Comparison of ENCODE assay signal across 20 mouse cellular contexts in genomic region chr16:91353177-91353576, GRCm38 (mm10). TPM values are rescaled to one million over a fixed set of nuclear protein-coding genes. Genes with fewer than 3 reads are reported as not detected.
DNase-seq lines count a peak whose midpoint lies in the region; ATAC-seq and TF ChIP-seq lines count a peak whose summit lies in the region.
"Had no signal": no experiment of that assay in that cellular context is flagged by ENCODE, and none has a peak within 500 bp of the region (broad histone marks: within the 10 kb centered on the region; RNA-seq: fewer than 3 reads in every experiment).

No protein-coding gene starts in this region.

- no peak overlapping the region for H3K27ac ChIP-seq in kidney, embryonic 15.5 days
- H3K27ac ChIP-seq in embryonic fibroblast, embryonic 13.5 days (ENCODE audit: insufficient read depth, low read length), result peak overlapping the region; percentile 76
- H3K27ac ChIP-seq in liver, embryonic 14.5 days, result peak overlapping the region; percentile 96
- no peak overlapping the region for H3K27ac ChIP-seq in stomach, embryonic 15.5 days
- H3K27ac ChIP-seq: hindbrain, embryonic 13.5 days; limb, embryonic 10.5 days; lung, embryonic 15.5 days; neural tube, embryonic 13.5 days had no signal

- TF ChIP-seq CTCF in embryonic fibroblast, embryonic 13.5 days (IDR thresholded peaks at IDR 0.05; ENCODE audit: borderline replicate concordance, insufficient read depth, low read length), result no peak
- TF ChIP-seq CTCF in liver, embryonic 14.5 days (IDR thresholded peaks at IDR 0.05; ENCODE audit: low read depth), result no peak

- H3K4me1 ChIP-seq in kidney, embryonic 15.5 days, result 0 out of 2 replicates have a peak, but pooled peaks cover 7% of the 10 kb centered on the region
- H3K4me1 ChIP-seq in embryonic fibroblast, embryonic 13.5 days (ENCODE audit: control insufficient read depth, insufficient read depth, low read length), result peaks cover 10% of the 10 kb centered on the region; the same call in 1 of the 2 replicates
- H3K4me1 ChIP-seq in liver, embryonic 14.5 days (replicated peaks; ENCODE audit: control insufficient read depth in 2 of 2, insufficient read depth in 2 of 2, low read length in 1 of 2), result peaks cover 26 to 40% of the 10 kb centered on the region in 2 experiments
- H3K4me1 ChIP-seq in stomach, embryonic 15.5 days, result no peaks in the 10 kb centered on the region
- H3K4me1 ChIP-seq: limb, embryonic 10.5 days; lung, embryonic 15.5 days had no signal

- H3K4me3 ChIP-seq in kidney, embryonic 15.5 days (replicated peaks), result no peak overlapping the region
- H3K4me3 ChIP-seq in embryonic fibroblast, embryonic 13.5 days (ENCODE audit: insufficient read depth, low read length), result no peak overlapping the region
- peak overlapping the region; percentile 26 to 44; a peak in 3 of 4 replicates for H3K4me3 ChIP-seq in liver, embryonic 14.5 days (ENCODE audit: insufficient read depth in 1 of 2, low read depth in 2 of 2, low read length in 2 of 2)
- H3K4me3 ChIP-seq in stomach, embryonic 15.5 days (replicated peaks), result no peak overlapping the region
- H3K4me3 ChIP-seq: hindbrain, embryonic 13.5 days; limb, embryonic 10.5 days; lung, embryonic 15.5 days; neural tube, embryonic 13.5 days had no signal

- WGBS in kidney, embryonic 15.5 days, result 85% methylated on average over 6 of the region's 6 CpGs
- 48% methylated on average over 6 of the region's 6 CpGs for WGBS in liver, embryonic 14.5 days (ENCODE audit: insufficient replicate concordance)
- 78% methylated on average over 6 of the region's 6 CpGs for WGBS in stomach, embryonic 15.5 days

- no peak for DNase-seq in kidney, adult 18-20 months
- DNase-seq in liver, embryonic 14.5 days (ENCODE audit: low read depth in 3 of 3, low spot score in 3 of 3), result no peak
- DNase-seq in right cerebral cortex, adult 18-20 months, result no peak
- no peak for DNase-seq in adrenal gland, adult 18-20 months (ENCODE audit: low spot score in 2 of 2)
- no peak for DNase-seq in urinary bladder, adult 2 months (ENCODE audit: low spot score)
- DNase-seq: cerebellum, adult 8-10 months; gastrocnemius, postnatal 36 days; kidney, adult 11 months; kidney, postnatal 4 days had no signal

- H3K4me2 ChIP-seq in kidney, embryonic 15.5 days, result no peak overlapping the region
- H3K4me2 ChIP-seq in liver, embryonic 14.5 days (ENCODE audit: low read depth), result peak overlapping the region; percentile 75
- H3K4me2 ChIP-seq in stomach, embryonic 15.5 days, result no peak overlapping the region
- H3K4me2 ChIP-seq: hindbrain, embryonic 13.5 days; lung, embryonic 15.5 days; neural tube, embryonic 13.5 days had no signal

- TF ChIP-seq POLR2A in embryonic fibroblast, embryonic 13.5 days (IDR thresholded peaks at IDR 0.05; ENCODE audit: low read depth, low read length), result no peak

- H3K27me3 ChIP-seq in kidney, embryonic 15.5 days, result peaks cover 62% of the 10 kb centered on the region
- no peaks in the 10 kb centered on the region for H3K27me3 ChIP-seq in liver, embryonic 14.5 days (ENCODE audit: control insufficient read depth, insufficient read depth, low read length)
- peaks cover 8% of the 10 kb centered on the region; the same call in 1 of the 2 replicates for H3K27me3 ChIP-seq in stomach, embryonic 15.5 days (replicated peaks)

- TF ChIP-seq EP300 in liver, embryonic 14.5 days (IDR thresholded peaks at IDR 0.05; ENCODE audit: low read depth), result no peak

- 0 out of 2 replicates have a peak, but pooled peaks have one; percentile 57 for ATAC-seq in kidney, embryonic 15.5 days (replicated peaks; ENCODE audit: low FRiP score)
- peak; percentile 76 for ATAC-seq in liver, embryonic 14.5 days (ENCODE audit: insufficient read depth)
- peak; percentile 65; the same call in 1 of the 2 replicates for ATAC-seq in stomach, embryonic 15.5 days (ENCODE audit: insufficient read depth, low FRiP score, low read depth)

- no peak overlapping the region for H3K9ac ChIP-seq in kidney, embryonic 15.5 days
- peak overlapping the region; percentile 71 for H3K9ac ChIP-seq in liver, embryonic 14.5 days (replicated peaks)
- no peak overlapping the region for H3K9ac ChIP-seq in stomach, embryonic 15.5 days
- H3K9ac ChIP-seq: hindbrain, embryonic 13.5 days; lung, embryonic 15.5 days; neural tube, embryonic 13.5 days had no signal

- H3K9me3 ChIP-seq in kidney, embryonic 15.5 days (replicated peaks), result no peaks in the 10 kb centered on the region
- no peaks in the 10 kb centered on the region for H3K9me3 ChIP-seq in liver, embryonic 14.5 days (ENCODE audit: control insufficient read depth, low read length)
- no peaks in the 10 kb centered on the region for H3K9me3 ChIP-seq in stomach, embryonic 15.5 days
- H3K9me3 ChIP-seq: hindbrain, embryonic 13.5 days; limb, embryonic 10.5 days; lung, embryonic 15.5 days; neural tube, embryonic 13.5 days had no signal

- H3K36me3 ChIP-seq in kidney, embryonic 15.5 days, result no peaks in the 10 kb centered on the region
- no peaks in the 10 kb centered on the region for H3K36me3 ChIP-seq in liver, embryonic 14.5 days (replicated peaks; ENCODE audit: control insufficient read depth, insufficient read depth, low read depth)
- H3K36me3 ChIP-seq in stomach, embryonic 15.5 days, result no peaks in the 10 kb centered on the region
- H3K36me3 ChIP-seq: hindbrain, embryonic 13.5 days; limb, embryonic 10.5 days; lung, embryonic 15.5 days; neural tube, embryonic 13.5 days had no signal

RNA-seq across cellular contexts. Expression of gene Ifnar2, which starts 19.4 kb away (rescaled TPM):
- 50.5 and 51.8 TPM in 2 replicates for polyA plus RNA-seq in kidney, embryonic 15.5 days (2015; fragmentation: Nextera tagmentation; extraction: Ambion mirVana)
- 54.8 and 68.1 TPM in 2 replicates for polyA plus RNA-seq in embryonic fibroblast, embryonic 13.5 days (2011; ENCODE audit: insufficient read length, low read depth, missing spikeins)
- 23.0 and 33.1 TPM in 2 replicates for polyA plus RNA-seq in liver, embryonic 14.5 days (2012; rRNA removed)
- polyA plus RNA-seq in liver, embryonic 14.5 days (2014; fragmentation: Nextera tagmentation; extraction: Ambion mirVana), result 68.4 and 74.4 TPM in 2 replicates
- polyA plus RNA-seq in stomach, embryonic 15.5 days (2015; fragmentation: Nextera tagmentation; extraction: Ambion mirVana), result 49.4 and 60.4 TPM in 2 replicates
- total RNA-seq in adrenal gland, adult 18-20 months (2021), result 100 to 1,000 TPM in 1 of 2 experiments, 10 to 100 TPM in 1; 99.5 to 102 TPM
- 57.9 and 68.6 TPM in 2 replicates for polyA plus RNA-seq in urinary bladder, adult 2 months (2012; rRNA removed)

RNA-seq across cellular contexts. Expression of gene Gm21970, which starts 38.3 kb away (rescaled TPM):
- not detected in 2 replicates for polyA plus RNA-seq in kidney, embryonic 15.5 days (2015; fragmentation: Nextera tagmentation; extraction: Ambion mirVana)
- polyA plus RNA-seq in embryonic fibroblast, embryonic 13.5 days (2011; ENCODE audit: insufficient read length, low read depth, missing spikeins), result 9.3 TPM in 1 of 2 replicates, not detected in the other
- 0.04 and 0.14 TPM in 2 replicates for polyA plus RNA-seq in liver, embryonic 14.5 days (2012; rRNA removed)
- 0.67 TPM in 1 of 2 replicates, not detected in the other for polyA plus RNA-seq in liver, embryonic 14.5 days (2014; fragmentation: Nextera tagmentation; extraction: Ambion mirVana)
- not detected in 2 replicates for polyA plus RNA-seq in stomach, embryonic 15.5 days (2015; fragmentation: Nextera tagmentation; extraction: Ambion mirVana)
- not detected for total RNA-seq in adrenal gland, adult 18-20 months (2021)
- 0.26 TPM in 1 of 2 replicates, not detected in the other for polyA plus RNA-seq in urinary bladder, adult 2 months (2012; rRNA removed)
- total RNA-seq: gastrocnemius, postnatal 36 days; layer of hippocampus, postnatal 14 days had no signal
- polyA plus RNA-seq: adrenal gland, adult 2 months; C2C12; heart, postnatal 0 days; hindbrain, embryonic 13.5 days; limb, embryonic 10.5 days; lung, embryonic 15.5 days; neural tube, embryonic 13.5 days had no signal

RNA-seq across cellular contexts. Expression of gene Il10rb, which starts 52.8 kb away (rescaled TPM):
- polyA plus RNA-seq in kidney, embryonic 15.5 days (2015; fragmentation: Nextera tagmentation; extraction: Ambion mirVana), result 29.9 and 31.0 TPM in 2 replicates
- 29.0 and 34.6 TPM in 2 replicates for polyA plus RNA-seq in embryonic fibroblast, embryonic 13.5 days (2011; ENCODE audit: insufficient read length, low read depth, missing spikeins)
- polyA plus RNA-seq in liver, embryonic 14.5 days (2012; rRNA removed), result 12.4 and 12.7 TPM in 2 replicates
- 24.9 and 28.7 TPM in 2 replicates for polyA plus RNA-seq in liver, embryonic 14.5 days (2014; fragmentation: Nextera tagmentation; extraction: Ambion mirVana)
- polyA plus RNA-seq in stomach, embryonic 15.5 days (2015; fragmentation: Nextera tagmentation; extraction: Ambion mirVana), result 45.5 and 53.4 TPM in 2 replicates
- 100 to 1,000 TPM; 176 to 268 TPM for total RNA-seq in adrenal gland, adult 18-20 months (2021)
- polyA plus RNA-seq in urinary bladder, adult 2 months (2012; rRNA removed), result 52.4 and 54.7 TPM in 2 replicates

Comparison
In these comparisons a context has a peak if more than half of its experiments do, and no peak if none do; other contexts are left out.
1. H3K27ac ChIP-seq: peak in embryonic fibroblast, embryonic 13.5 days (single experiment) and liver, embryonic 14.5 days (single experiment); none in kidney, embryonic 15.5 days (single experiment) and stomach, embryonic 15.5 days (single experiment).
2. H3K4me3 ChIP-seq: peak in liver, embryonic 14.5 days (2 of 2); none in kidney, embryonic 15.5 days (single experiment), embryonic fibroblast, embryonic 13.5 days (single experiment) and stomach, embryonic 15.5 days (single experiment).
3. Peak in every context shown above with its lines, with median percentiles within 50 percentile points of each other: ATAC-seq.